Mouse (Mus musculus) Muller cell, postnatal 12 days (primary cell): ENCODE results near the gene Ptch1.

ENCODE experiments used
- DNase-seq: peaks from one replicate; pipeline ENCODE4 v3.0.0-alpha.2; 2015; ENCODE audit errors: inconsistent ontology term

The Ptch1 gene

GRCm38 (mm10) chr13:63573256-63573835, at the start of gene Ptch1:
Gene Ptch1, minus strand, starts transcription at chr13:63573598.
- peak; percentile 70 for DNase-seq

DNA sequence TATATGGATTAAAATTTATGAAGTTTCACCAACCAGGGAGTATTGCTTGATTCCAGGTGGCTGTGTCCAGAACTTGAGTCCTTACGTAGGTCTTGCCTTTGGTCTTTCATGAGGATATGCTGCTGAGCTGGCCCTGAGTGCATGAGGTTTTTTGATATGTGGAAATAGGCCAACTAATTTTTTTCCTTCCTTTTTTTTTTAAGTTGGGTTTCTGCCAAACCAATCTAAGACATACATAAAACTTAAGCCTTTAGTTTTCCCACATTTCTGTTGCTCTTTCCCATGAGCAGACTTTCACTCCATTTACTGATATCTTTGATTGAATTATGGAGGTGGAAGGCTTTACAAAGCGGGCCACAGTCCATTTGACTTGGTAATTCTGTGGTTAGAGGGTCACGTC, 47.9 kb upstream of the Ptch1 start:
- DNase-seq, result no peak

- no peak for DNase-seq
Observed at GRCm38 (mm10) chr13:63613201-63613600, 39.8 kb upstream of the Ptch1 start.

DNA sequence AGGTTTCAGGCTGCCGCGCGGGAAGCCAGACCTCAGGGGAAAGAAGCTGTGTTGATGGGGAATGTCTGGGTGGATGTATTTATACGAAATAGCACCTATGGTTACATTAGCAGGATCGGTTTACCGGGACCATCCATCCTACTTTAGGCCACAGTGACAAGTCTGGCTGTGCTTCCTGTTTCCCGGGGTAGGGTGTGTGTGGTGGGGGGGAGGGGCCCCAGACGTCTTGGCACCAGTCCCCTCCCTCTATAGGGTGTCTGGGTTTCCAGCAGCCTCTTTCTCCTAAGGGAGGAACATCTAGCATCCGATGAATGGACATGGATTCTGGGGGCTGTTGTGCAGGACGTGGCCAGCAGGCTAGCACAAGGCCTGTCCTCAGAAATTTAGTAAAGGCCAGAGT, 36.3 kb upstream of the Ptch1 start:
- DNase-seq, result no peak

DNA sequence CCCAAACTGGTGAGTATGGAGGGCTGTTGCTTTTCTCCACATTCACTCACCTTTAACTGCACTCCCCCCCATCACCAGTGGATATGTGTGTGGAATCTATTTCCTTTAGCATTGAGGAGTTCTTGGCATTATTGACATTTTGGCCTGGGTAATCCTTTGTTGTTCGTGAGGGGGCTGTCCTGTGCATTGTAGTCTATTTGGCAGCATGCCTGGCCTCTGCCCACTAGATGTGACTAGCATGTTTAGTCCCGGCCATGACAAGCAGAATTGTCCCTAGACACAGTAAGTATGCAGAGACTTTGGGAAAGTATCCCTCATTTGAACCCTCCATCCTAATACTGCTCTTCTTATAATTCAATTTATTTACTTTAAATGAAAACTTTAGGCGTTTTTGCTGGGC, 24.2 kb upstream of the Ptch1 start:
- DNase-seq, result peak; percentile 11

GRCm38 (mm10) chr13:63595869-63596268, 22.5 kb upstream of the Ptch1 start:
- DNase-seq, result no peak

DNA sequence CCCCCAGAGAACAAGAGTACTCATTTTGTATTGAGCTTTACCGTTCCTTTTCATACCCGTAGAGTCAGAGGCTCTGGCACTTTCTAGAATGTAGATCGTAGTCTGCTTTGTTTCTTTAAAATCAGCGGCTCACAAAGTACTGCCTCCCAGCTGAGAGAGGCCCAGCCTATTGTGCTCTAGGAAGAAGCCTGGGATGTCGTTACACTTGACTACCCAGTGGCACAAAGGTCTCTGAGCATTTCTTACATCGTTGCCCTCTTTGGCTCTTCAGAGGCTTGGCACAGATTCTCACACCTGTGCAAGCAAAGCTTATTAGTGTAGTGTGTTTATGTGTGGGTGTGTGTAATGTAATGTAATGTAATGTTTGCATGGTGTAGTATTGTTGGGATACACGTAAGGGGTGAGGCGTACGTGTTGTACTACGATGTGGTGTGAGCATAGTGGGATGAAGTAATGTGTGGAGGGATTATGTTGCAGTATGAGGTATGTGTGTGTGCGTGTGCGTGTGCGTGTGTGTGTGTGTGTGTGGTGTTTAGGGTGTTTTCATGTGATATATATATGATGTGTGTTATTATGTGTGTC, 20.2 kb upstream of the Ptch1 start:
- peak; percentile 17 for DNase-seq

- no peak for DNase-seq
Observed at GRCm38 (mm10) chr13:63592755-63593154, 19.4 kb upstream of the Ptch1 start.

DNA sequence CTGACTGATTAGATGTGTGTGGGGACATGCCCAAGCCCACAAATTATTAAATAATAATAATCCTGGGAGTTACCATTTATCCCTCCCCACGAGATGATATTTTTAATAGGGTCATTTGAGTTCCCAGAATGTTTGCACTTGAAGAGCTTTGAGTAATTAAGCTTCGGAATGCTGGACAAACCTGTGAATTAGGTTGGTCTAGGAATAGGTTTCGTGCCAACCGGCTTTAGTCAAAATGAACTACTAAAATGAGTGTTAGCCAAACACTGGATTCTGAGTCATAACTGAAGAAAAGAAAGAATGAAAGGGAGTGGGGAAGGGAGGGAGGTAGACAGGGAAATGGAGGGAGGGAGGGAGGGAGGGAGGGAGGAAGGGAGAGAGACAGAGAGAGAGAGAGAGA, 1.2 kb upstream of the Ptch1 start:
- DNase-seq, result peak; percentile 77

DNA sequence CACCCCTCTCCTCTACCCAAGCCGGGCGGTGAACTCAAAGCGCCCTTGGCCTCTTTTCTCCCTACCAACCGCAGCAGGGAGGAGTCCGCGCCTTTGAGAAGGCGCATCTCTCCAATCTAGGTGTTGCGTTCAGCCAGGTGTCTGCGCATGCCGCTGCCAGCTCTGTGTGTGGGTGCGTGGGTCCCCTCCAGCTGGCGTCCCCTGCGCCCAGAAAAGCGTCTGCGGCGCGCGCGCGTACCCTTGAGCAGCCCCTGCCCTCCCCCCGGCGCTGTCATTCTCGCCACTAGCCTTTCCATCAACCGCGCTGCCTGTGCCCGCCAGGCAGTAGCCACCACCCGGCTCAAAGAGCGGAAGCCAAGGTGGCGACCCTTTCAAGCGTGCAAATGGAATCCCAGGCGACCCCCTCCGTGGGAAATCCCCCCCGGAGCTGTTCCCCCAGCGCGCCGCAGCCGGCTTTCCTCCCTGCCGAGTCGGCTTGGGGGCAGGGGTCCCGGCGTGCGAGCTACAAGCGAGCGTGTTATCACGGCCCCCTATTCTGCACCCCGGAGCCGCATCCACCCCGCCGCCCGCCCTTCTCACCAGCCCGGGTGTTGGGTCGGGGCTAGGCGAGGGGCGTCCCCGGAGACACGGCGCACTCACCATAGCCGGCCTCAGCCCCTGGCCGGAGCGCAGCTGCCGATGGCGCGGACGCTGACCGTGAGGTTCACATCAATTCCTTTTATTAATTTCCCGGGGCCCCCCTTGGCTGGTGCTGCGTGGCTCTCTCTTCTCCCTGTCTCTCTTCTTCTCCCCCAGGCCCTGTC, 744 bp downstream of the Ptch1 start:
- DNase-seq, result peak; percentile 49

DNA sequence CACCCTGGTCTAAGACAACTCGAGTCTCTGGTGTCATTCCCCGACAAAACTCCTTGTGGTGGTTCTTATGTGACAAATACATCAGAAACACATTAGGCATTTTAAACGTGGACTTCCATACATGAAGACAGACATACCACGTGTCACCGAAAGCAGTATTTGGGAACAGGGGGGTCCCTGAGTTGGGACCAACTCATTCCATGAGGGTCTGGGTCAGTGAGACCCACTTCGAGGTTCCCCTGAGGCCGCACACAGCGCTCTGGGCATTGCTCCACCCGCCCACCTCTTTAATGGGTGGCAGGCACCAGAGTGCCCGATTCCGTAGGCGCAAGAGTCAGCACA, 1.3 kb downstream of the Ptch1 start:
- DNase-seq, result peak; percentile 29

DNA sequence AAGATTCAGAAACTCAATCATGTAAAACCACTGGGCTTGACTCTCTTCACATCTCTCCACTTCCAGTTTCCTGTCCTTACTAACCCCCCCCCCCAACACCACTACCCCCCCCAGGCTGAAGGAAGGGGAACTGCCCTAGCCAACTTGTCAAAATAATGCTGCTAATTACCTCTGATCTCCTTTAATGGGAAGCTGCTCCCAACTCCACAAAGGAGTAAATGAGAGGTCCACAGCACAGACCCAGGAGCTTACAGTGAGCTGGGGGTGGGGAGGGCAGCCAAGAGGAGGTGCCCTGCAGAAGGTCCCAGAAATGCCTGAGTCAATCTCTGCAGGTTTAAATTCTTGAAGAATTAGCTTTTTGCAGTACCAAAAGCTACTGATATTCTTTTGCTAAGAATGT, 2.9 kb downstream of the Ptch1 start:
- DNase-seq, result peak; percentile 28

- DNase-seq, result no peak
Observed at GRCm38 (mm10) chr13:63569396-63569756, 4.0 kb downstream of the Ptch1 start.

- no peak for DNase-seq
Observed at GRCm38 (mm10) chr13:63568741-63569395, 4.5 kb downstream of the Ptch1 start.

DNA sequence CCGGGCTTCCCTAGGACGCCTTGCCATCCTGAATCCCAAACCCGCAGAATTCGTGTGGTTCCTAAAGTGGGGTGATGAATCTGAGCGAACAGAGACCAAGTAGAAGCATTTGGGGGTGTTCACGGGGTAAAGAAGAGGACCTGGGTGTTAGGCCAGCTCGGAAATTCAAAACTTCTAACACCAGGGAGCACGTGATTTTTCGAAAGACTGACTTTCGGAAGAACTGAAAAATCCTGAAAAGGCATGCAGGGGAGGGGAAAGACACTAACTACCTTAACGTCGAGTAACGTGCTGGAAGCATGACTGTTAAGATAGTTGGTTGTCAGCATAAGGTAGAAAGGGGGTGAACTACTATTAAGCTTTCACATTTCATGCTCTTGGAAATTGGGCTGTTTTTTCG, 5.1 kb downstream of the Ptch1 start:
- no peak for DNase-seq

GRCm38 (mm10) chr13:63567677-63568293, 5.6 kb downstream of the Ptch1 start:
- peak; percentile 99 for DNase-seq

GRCm38 (mm10) chr13:63566018-63567015, 7.1 kb downstream of the Ptch1 start:
- DNase-seq, result peak; percentile 99

- DNase-seq, result no peak
Observed at GRCm38 (mm10) chr13:63565320-63566017, 7.9 kb downstream of the Ptch1 start.

DNA sequence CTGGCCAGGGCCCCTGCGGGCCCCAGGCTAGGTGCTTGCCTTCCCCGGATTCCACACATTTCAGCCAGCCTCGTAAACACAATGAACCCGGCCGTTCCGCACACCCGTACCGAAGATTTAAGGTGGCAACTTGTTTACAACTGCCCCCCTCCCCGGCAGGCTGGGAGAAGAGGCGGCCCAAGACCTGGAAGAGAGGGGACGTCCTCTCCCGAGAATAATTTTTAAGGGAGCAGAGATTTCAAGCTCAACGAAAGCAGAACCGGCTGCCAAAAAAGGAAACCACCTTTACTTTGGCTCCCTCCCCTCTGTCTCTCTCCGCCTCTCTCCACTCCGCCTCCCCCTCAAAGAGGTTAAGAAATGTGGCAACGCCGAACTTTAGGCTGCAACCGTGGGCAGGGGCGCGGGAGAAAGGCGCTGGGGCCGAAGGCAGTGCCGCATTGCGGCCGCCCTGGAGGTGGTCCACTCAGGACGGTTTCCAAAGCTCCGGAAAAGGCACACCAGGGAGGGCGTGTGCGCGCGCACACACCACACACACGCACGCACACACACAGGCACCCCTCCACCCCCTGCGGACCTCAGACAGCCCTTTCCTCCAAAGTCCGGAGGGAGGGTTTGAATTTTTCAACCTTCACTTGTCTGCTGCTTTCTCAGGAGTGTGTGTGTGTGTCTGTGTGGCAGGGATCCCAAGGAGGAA, 8.6 kb downstream of the Ptch1 start:
- peak; percentile 84 for DNase-seq
